Mouse (Mus musculus): ENCODE results near the gene Acin1.
A peak's percentile ranks its signal among the peaks of the same experiment; 100 is the strongest.

DNA sequence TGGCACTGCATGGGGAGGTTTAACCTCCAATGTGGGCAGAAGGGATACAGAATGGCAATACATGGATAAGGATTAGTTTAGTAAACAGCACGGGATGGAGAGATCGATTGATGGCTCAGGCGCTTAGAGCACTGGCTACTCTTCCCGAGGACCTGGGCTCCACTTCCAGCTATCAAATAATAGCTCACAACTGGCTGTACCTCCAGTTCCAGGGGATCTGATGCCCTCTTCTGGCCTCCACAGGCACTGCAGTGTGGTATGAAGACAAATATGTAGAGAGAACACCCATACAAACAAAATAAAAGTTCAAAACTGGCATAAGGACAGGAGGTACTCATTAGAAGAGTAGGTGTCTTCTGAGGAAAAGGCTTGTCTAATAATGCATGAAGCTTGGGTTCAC lies 17.4 kb downstream of the Acin1 start:
- TF ChIP-seq CTCF (IDR thresholded peaks at IDR 0.05; ENCODE audit: control insufficient read depth, insufficient read depth, low read length) (peak; percentile 68), POLR2A (IDR thresholded peaks at IDR 0.05; ENCODE audit: borderline replicate concordance, control insufficient read depth, low read depth, low read length) (no peak)
